Mouse (Mus musculus) megakaryocyte, embryonic 14.5 days (primary cell): ENCODE data around the gene Pfas. TPM values are rescaled to one million over a fixed set of nuclear protein-coding genes. Genes with fewer than 3 reads are reported as not detected.

ENCODE experiments used
- H3K27me3 ChIP-seq: replicated peaks from 2 replicates; pipeline ENCODE3; 2012; ENCODE audit warnings: inconsistent platforms
- H3K36me3 ChIP-seq: replicated peaks from 2 replicates; pipeline ENCODE3; 2012; ENCODE audit warnings: low read length, inconsistent platforms, mixed read lengths
- H3K4me1 ChIP-seq: 2 replicates; pipeline ENCODE4 v1.6.1; 2012; ENCODE audit warnings: inconsistent platforms
- H3K4me3 ChIP-seq: replicated peaks from 2 replicates; pipeline ENCODE3; 2012; ENCODE audit warnings: moderate library complexity, mild to moderate bottlenecking, inconsistent platforms
- H3K9me3 ChIP-seq: 2 replicates; pipeline ENCODE4 v1.6.1; 2012; ENCODE audit warnings: inconsistent platforms
- FLI1 ChIP-seq: IDR thresholded peaks from 2 replicates; pipeline ENCODE4 v1.6.1; 2012; ENCODE audit warnings: low read length, inconsistent platforms, mixed read lengths
- GATA1 ChIP-seq: IDR thresholded peaks from 3 replicates; pipeline ENCODE4 v1.6.1; 2012; ENCODE audit warnings: mixed read lengths, low read length, inconsistent platforms, borderline replicate concordance
- polyA plus RNA-seq: library from polyadenylated mRNA; stranded (reverse); fragments of >175 nt; gene quantifications from 2 replicates; pipeline ENCODE4 v1.2.3, GENCODE M21; 2012; ENCODE audit warnings: low replicate concordance; ENCODE audit not compliant: insufficient read depth

The Pfas gene
- polyA plus RNA-seq = 1.9 and 5.5 TPM in 2 replicates

DNA sequence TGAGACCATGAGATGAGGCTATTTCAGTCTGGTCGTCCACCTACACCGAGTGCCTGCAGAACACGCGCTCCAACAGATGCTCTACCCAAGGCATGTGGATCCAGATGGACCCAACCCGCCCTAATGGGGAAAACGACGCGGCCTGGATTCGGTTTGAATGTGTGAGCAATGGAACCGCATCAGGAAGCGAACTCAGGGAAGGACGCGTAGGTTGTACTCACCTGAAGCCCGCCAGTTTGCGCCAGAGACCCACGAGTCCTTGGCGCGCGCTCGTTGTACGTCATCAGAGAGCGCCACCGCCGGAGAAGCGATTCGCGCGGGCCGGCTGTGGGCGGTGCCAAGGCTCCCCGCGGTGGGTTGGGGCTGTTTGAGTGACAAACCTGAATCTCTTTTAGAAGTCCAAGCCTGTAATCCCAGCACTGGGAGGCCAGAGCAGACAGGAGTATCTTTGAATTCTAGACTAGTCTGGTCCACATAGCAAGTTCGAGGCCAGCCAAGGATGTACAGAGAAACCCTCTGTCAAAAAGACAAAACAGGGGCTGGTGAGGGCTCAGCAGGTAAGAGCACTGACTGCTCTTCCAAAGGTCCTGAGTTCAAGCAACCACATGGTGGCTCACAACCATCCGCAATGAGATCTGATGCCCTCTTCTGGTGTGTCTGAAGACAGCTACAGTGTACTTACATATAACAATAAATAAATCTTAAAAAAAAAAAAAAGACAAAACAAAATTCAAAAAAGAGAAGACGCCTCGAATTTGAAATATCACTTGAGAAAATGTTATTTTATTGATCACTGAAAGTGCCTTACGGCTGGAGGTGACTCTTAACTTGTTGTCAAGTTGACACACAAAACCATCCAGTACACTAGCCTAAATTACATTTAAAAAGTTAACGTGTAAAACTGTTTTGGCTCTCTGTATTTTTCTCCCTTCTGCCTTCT lies at the start of gene Pfas:
Gene Pfas (minus strand): TSS at position 279 of the 940 bp plus-strand sequence.
- TF ChIP-seq FLI1 (no peak), GATA1 (no peak)
- H3K9me3 ChIP-seq = no peaks in the 10 kb centered on the region
- peak within 1 kb of the TSS; percentile 98 for H3K4me3 ChIP-seq
- no peaks in the 10 kb centered on the region for H3K27me3 ChIP-seq
- peaks cover 44% of the 10 kb centered on the region for H3K4me1 ChIP-seq
- peaks cover 6% of the 10 kb centered on the region for H3K36me3 ChIP-seq

DNA sequence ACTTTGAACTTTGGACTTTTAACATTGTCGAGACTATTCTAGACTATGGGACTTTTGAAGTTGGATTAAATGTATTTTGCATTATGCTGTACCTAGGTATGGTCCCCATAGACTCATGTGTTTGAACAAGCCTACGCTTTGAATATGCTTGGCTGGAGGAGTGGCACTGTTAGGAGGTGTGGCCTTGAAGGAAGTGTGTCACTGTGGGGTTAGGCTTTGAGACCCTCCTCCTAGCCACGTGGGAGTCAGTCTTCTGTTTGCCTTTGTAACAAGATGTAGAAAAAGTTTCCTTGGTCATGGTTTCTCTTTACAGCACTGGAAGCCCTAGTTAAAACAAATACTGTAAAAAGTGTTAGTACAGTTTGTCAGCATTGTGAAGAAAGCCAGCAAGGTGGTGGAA lies 45.6 kb upstream of the Pfas start:
- Histone ChIP-seq H3K9me3 (no peaks in the 10 kb centered on the region), H3K36me3 (peaks cover 50% of the 10 kb centered on the region), H3K27me3 (no peaks in the 10 kb centered on the region), H3K4me1 (peaks cover 52% of the 10 kb centered on the region), H3K4me3 (no peak overlapping the region)
- no peak for TF ChIP-seq FLI1
- no peak for TF ChIP-seq GATA1

DNA sequence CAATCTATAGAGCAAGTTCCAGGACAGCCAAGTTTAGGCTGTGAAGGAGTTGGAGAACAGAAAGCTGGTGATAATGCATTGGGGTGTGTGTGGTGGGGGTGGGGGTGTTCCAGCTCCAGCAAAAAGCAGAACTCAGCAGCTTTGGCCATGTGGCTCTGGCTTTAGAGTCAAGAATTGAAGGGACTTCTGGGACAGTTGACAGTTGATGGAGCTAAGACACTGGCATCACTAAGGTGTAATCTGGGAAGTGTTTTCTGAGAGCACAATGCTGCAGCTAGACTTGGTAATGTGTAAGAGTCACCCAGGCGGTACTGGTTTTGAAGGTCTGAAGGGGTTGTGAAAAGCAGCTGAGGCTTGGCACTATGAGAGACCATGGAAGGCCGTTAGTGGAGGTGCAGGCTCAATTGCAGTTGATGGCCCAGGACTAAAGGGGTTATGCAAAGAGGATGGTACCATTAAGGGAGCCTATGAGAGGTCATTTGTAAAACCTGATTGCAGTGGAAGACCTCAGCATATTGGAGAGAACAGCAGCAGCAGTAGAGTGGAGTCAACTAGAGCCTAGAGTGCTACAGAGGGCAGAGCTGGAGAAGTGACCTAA lies 44.7 kb upstream of the Pfas start:
- Histone ChIP-seq H3K27me3 (no peaks in the 10 kb centered on the region), H3K9me3 (no peaks in the 10 kb centered on the region), H3K4me3 (no peak overlapping the region), H3K36me3 (peaks cover 59% of the 10 kb centered on the region), H3K4me1 (peaks cover 53% of the 10 kb centered on the region)
- no peak for TF ChIP-seq GATA1

DNA sequence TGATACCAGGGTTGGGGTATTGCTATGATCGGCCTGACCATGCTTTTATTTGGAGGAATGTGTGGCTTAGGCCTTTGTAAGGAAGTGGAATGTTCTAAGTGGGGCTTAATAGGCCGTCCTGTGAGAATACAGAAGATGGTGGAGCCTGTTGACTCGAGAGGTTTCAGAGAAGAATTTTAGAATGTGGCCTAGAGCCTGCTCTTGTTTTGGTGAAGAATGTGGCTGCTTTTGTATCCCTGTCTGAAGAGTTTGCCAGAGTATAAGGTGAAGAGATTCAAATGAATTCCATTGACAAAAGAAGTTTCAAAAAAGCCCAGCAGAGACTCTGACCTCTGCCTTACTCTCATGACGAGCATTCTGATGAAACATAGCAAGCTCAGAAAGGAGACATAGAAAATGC lies 43.5 kb upstream of the Pfas start:
- Histone ChIP-seq H3K4me1 (peaks cover 58% of the 10 kb centered on the region), H3K9me3 (no peaks in the 10 kb centered on the region), H3K36me3 (peaks cover 63% of the 10 kb centered on the region), H3K27me3 (no peaks in the 10 kb centered on the region), H3K4me3 (no peak overlapping the region)
- no peak for TF ChIP-seq GATA1
- no peak for TF ChIP-seq FLI1

DNA sequence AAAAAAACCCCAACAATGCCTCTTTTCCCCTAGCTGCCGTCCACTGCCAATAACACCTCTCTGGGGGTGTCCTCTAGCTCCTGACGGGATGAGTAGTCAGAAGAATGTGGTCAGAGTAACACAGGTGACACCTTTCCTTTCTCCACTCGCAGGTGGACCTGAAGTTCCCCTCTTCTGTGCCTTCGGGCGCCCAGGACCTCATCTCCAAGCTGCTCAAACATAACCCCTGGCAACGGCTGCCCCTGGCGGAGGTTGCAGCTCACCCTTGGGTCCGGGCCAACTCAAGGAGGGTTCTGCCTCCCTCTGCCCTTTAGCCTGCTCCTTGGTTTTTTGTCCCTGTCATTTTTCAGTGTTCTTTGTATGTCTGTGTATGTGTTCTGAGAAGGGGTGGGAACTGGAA lies 42.5 kb upstream of the Pfas start:
- no peak overlapping the region for H3K4me3 ChIP-seq
- no peaks in the 10 kb centered on the region for H3K9me3 ChIP-seq
- H3K36me3 ChIP-seq = peaks cover 61% of the 10 kb centered on the region
- H3K4me1 ChIP-seq = peaks cover 58% of the 10 kb centered on the region
- H3K27me3 ChIP-seq = no peaks in the 10 kb centered on the region
- TF ChIP-seq FLI1 = no peak
- no peak for TF ChIP-seq GATA1

DNA sequence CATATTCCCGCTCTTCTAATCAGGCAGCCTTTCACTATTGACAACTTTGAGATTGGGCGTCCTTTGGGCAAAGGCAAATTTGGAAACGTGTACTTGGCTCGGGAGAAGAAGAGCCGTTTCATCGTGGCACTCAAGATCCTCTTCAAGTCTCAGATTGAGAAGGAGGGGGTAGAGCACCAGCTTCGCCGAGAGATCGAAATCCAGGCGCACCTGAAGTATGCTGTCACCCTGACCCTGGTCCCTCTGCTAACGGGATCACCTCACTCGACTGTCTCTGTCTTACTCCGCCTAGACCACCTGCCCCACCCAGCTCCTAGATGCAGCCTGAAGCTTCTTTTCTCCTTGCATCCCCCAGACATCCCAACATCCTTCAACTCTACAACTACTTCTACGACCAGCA lies 39.9 kb upstream of the Pfas start:
- TF ChIP-seq GATA1 (no peak), FLI1 (no peak)
- no peaks in the 10 kb centered on the region for H3K27me3 ChIP-seq
- H3K9me3 ChIP-seq = no peaks in the 10 kb centered on the region
- H3K4me1 ChIP-seq = peaks cover 61% of the 10 kb centered on the region
- peak overlapping the region; percentile 42 for H3K4me3 ChIP-seq
- peaks cover 48% of the 10 kb centered on the region for H3K36me3 ChIP-seq

DNA sequence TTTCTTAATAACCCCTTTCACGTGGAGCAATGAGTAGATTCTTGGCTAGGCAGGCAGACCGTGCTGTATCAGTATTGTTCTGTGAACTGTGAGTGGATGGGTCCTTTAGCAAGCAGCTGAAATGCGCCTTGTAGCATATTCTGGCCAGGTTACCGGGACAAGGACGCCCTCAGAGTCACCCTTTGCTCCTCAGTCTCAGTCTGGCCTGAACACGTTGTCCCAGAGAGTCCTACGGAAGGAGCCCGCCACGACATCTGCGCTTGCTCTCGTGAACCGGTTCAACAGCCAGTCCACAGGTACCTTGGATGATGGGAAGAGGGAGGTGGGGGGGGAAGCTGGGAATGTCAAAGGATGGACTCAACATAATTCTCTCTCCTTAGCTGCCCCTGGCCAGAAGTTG lies 39.3 kb upstream of the Pfas start:
- peaks cover 57% of the 10 kb centered on the region for H3K4me1 ChIP-seq
- no peaks in the 10 kb centered on the region for H3K27me3 ChIP-seq
- H3K9me3 ChIP-seq = no peaks in the 10 kb centered on the region
- H3K36me3 ChIP-seq = peaks cover 46% of the 10 kb centered on the region
- H3K4me3 ChIP-seq = peak overlapping the region; percentile 19
- TF ChIP-seq FLI1 (no peak), GATA1 (no peak)

DNA sequence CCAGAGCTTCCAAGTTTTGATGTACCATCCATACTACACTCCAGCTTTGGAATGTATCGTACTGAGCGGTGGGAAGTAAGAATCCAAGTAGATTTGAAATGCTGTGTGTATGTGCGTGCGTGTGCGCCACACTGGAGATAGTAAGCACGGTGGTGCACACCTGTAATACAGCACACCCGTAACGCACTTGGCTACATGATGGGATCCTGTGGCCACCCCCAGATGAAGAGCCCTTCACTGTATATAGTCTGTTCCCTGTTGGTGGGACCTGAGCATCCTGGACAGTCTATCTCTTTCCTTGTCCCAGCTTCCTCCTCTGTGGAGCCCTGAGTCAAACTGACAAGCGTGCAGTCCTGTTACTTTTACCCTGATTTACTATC lies 38.1 kb upstream of the Pfas start:
- H3K9me3 ChIP-seq = no peaks in the 10 kb centered on the region
- H3K4me3 ChIP-seq = peak overlapping the region; percentile 100
- H3K27me3 ChIP-seq = no peaks in the 10 kb centered on the region
- H3K36me3 ChIP-seq = peaks cover 40% of the 10 kb centered on the region
- peaks cover 55% of the 10 kb centered on the region for H3K4me1 ChIP-seq
- TF ChIP-seq FLI1 = no peak
- no peak for TF ChIP-seq GATA1

DNA sequence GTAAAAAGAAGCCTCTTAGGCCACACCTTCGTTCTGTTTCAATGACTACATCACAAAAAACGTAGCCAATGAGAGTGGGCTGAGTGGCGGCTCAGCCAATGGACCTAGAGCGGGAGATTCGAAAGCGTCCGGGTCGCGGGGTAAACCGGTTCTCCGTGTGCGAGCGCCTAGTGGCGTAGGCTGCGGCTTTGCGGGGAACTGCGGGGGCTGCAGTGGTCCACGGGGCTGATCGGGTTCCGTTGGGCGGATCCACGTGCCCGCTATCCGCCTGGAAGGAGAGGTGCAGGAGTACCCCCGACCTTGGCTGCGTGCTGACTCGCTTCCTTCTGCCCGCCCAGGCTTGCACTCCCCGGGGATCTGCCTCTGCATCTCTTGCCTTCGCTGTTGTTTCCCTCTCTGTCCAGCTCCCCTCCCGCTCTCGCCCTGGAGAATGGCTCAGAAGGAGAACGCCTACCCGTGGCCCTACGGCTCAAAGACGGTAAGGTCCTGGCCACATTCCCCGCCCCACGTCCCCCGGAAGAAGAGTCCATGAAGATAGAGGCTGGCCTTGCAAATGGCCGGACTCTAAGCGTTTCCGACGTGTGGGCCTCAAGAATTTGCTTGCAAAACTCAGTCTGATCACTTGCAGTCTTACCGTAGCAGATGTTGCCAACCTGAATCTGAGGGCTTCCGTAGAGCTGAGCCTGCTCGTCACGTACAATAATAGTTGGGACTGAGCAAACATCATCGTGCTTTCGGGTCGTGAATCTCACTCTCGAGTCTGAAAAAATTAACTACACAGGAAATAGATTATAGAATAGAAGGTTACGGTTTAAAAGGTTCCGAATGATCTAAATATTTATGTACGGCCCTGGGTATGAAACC lies 37.5 kb upstream of the Pfas start, which contains the start of gene Aurkb:
Gene Aurkb (plus strand): TSS at position 117 of the 864 bp plus-strand sequence.
- H3K4me1 ChIP-seq = peaks cover 55% of the 10 kb centered on the region
- no peaks in the 10 kb centered on the region for H3K9me3 ChIP-seq
- H3K36me3 ChIP-seq = peaks cover 34% of the 10 kb centered on the region
- peak within 1 kb of the TSS; percentile 100 for H3K4me3 ChIP-seq
- H3K27me3 ChIP-seq = no peaks in the 10 kb centered on the region
- TF ChIP-seq FLI1 (no peak; the same call in 1 of the 2 replicates), GATA1 (no peak)
